18 mouse cellular contexts compared by ENCODE assay signal in the genomic region with DNA sequence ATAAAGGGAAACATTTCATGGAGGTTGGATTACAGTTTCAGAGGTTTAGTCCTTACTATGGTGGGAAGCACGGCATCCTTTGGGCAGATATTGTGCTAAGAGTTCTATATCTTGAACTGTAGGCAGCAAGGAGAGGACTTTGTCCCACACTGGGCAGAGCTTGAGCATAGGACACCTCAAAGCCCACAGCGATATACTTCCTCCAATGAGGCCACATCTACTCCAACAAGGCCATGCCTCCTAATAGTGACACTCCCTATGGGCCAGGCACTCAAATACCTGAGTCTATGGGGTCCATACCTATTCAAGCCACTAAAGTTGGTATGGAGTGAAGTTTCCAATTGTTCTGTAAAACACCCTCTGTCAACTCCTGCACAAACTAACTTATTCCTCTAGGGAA.
"Had no signal": no experiment of that assay in that cellular context is flagged by ENCODE, and none has a peak within 500 bp of the region (broad histone marks: within the 10 kb centered on the region; RNA-seq: fewer than 3 reads in every experiment).

No protein-coding gene starts in this region.

- H3K4me2 ChIP-seq: heart, embryonic 11.5 days; heart, embryonic 13.5 days; heart, embryonic 15.5 days; hindbrain, embryonic 12.5 days; hindbrain, embryonic 14.5 days; limb, embryonic 12.5 days; liver, embryonic 11.5 days; liver, embryonic 13.5 days had no signal

- H3K36me3 ChIP-seq: heart, embryonic 13.5 days; heart, embryonic 15.5 days; hindbrain, embryonic 10.5 days; hindbrain, embryonic 12.5 days; limb, embryonic 10.5 days; limb, embryonic 12.5 days; liver, embryonic 13.5 days had no signal

- ATAC-seq: hindbrain, embryonic 16.5 days; inflammation-experienced regulatory T-cells, adult 6 months had no signal

- H3K9ac ChIP-seq: heart, embryonic 13.5 days; heart, embryonic 15.5 days; hindbrain, embryonic 12.5 days; hindbrain, embryonic 14.5 days; limb, embryonic 12.5 days; liver, embryonic 13.5 days had no signal

- H3K27ac ChIP-seq: gastrocnemius, adult 2 months; heart, adult 2 months; heart, embryonic 13.5 days; heart, embryonic 15.5 days; hindbrain, embryonic 10.5 days; hindbrain, embryonic 12.5 days; hindbrain, embryonic 14.5 days; layer of hippocampus, adult 2 months; left cerebral cortex, adult 2 months; limb, embryonic 10.5 days; limb, embryonic 12.5 days; liver, embryonic 13.5 days had no signal

- H3K9me3 ChIP-seq: heart, embryonic 13.5 days; heart, embryonic 15.5 days; hindbrain, embryonic 10.5 days; hindbrain, embryonic 12.5 days; limb, embryonic 10.5 days; limb, embryonic 12.5 days; liver, embryonic 13.5 days had no signal

- H3K4me3 ChIP-seq: gastrocnemius, adult 2 months; heart, adult 2 months; heart, embryonic 13.5 days; heart, embryonic 15.5 days; hindbrain, embryonic 10.5 days; hindbrain, embryonic 12.5 days; layer of hippocampus, adult 2 months; left cerebral cortex, adult 2 months; limb, embryonic 10.5 days; limb, embryonic 12.5 days; liver, embryonic 13.5 days had no signal

- H3K27me3 ChIP-seq: heart, embryonic 13.5 days; heart, embryonic 15.5 days; hindbrain, embryonic 12.5 days; limb, embryonic 12.5 days; liver, embryonic 13.5 days had no signal

- DNase-seq: gastrocnemius, postnatal 10 days; liver; liver, embryonic 13.5 days had no signal
